Mouse (Mus musculus) C2C12 (cell line): ENCODE data around the gene Pitx1.

Source experiments
- CEBPB ChIP-seq: IDR thresholded peaks from one replicate; pipeline ENCODE4 v1.6.1; 2011; ENCODE audit warnings: low read depth, mild to moderate bottlenecking, control low read depth, moderate library complexity
- CTCF ChIP-seq: IDR thresholded peaks from one replicate; pipeline ENCODE4 v1.5.1; 2011; ENCODE audit not compliant: control insufficient read depth, insufficient read depth, insufficient read length
- FOSL1 ChIP-seq: IDR thresholded peaks from one replicate; pipeline ENCODE4 v1.8.0; 2011; ENCODE audit warnings: mild to moderate bottlenecking, low read length; ENCODE audit not compliant: poor library complexity, insufficient read depth, severe bottlenecking
- MAX ChIP-seq: IDR thresholded peaks from one replicate; pipeline ENCODE4 v1.6.1; 2011; ENCODE audit warnings: mild to moderate bottlenecking, control low read depth
- MYOD1 ChIP-seq: IDR thresholded peaks from one replicate; pipeline ENCODE4 v1.6.1; 2011; ENCODE audit warnings: low read depth; ENCODE audit not compliant: control insufficient read depth, insufficient read length
- MYOG ChIP-seq: IDR thresholded peaks from one replicate; pipeline ENCODE4 v1.6.1; 2011; ENCODE audit not compliant: control insufficient read depth, insufficient read length; ENCODE audit errors: extremely low read depth
- USF1 ChIP-seq: IDR thresholded peaks from one replicate; pipeline ENCODE4 v1.6.1; 2011; ENCODE audit warnings: low read depth, mild to moderate bottlenecking, control low read depth, moderate library complexity

DNA sequence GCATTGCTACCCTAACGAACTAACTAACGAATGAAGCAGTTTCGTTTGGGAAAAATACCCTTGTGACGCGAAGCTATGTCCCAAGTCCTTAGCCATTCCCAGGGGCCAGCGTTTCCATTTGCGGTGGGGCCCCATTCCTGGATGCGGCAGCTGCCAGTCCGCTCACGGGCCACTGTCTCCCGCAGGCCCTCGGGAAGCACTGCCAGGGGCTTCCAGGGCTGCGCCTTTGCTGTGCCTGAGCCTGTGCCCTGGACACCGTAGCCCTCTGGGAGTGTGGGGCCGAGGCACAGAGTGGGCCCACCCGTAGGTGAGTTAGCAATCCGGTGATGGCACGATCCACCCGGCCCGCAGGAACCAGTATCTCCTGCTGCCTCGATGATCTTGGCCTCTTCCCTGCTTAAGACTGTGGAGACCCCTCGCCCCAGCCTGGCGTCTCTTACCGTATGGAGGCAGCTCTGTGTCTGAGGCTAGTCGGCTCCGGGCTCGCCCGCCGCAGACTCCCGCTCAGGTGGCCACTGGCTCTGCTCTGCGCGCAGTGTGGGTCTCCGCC, 369 bp downstream of the Pitx1 start:
- TF ChIP-seq MAX, result no peak
- TF ChIP-seq CTCF, result no peak
- TF ChIP-seq MYOG, result no peak
- TF ChIP-seq USF1, result no peak
- TF ChIP-seq MYOD1, result no peak
- no peak for TF ChIP-seq CEBPB
- no peak for TF ChIP-seq FOSL1
